Mouse (Mus musculus) spleen, postnatal 36 days (tissue): ENCODE measurements around the gene Foxn1.

Source experiments
- DNase-seq, 2 experiments: peaks; one replicate each; pipeline ENCODE4 v3.0.0; 2022; ENCODE audit warnings: low spot score in 2 of 2, mixed read lengths in 1 of 2

The Foxn1 gene

DNA sequence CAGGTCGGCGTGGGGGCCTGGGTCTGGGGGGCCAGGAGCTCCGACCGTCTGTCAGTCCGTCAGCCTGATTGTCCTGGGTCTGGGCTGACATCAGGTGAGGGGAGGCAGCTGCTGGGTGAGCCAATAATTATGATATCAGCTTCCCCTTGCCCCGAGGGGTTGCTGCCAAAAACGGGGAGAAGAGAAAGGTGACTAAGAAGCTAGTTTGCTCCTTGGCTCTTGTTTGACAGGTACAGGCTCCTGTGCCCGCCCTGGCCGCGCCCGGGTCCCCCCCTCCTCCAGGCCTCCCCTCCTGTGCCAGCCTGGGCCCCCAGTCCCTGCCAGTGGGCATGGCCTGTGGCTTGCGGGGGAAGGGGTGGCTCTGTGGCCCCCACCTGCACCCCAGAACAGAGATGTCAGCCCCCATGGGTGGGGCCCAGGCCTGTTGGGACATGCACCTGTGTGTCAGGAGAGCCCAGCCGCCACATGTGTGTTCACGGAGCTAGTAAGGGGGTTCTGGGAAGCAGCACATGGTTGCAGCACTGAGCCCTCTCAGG is at the start of gene Foxn1:
Gene Foxn1, minus strand, starts transcription at position 51 of the 536 bp plus-strand sequence.
- DNase-seq = no peak

DNA sequence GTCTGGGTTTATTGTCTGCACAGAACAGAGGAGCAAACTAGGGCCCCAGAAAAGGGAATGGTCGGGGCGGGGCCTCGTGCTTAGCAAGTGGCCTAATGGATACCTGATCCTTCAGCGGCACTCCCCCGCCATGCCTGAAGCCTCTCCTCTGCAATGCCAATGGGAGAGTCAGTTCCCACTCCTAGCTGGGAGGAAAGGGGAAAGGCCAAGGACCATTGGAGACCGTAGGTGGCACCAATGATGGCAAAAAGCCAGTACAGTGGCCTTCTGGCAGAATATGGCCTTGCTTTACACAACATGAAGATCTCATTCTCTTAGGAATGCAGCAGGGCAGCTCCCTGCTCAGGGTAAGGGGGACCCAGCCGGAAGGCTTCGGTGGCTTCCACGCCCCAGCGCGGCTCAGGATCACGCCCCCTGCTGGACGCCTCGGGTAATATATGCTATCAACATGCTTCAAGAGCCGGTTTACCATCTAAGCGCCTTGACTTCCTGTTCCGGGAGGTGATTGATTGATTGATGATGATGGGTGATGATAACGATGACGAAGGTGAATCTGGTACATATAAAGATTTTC is 49.5 kb upstream of the Foxn1 start:
- DNase-seq = no peak

DNA sequence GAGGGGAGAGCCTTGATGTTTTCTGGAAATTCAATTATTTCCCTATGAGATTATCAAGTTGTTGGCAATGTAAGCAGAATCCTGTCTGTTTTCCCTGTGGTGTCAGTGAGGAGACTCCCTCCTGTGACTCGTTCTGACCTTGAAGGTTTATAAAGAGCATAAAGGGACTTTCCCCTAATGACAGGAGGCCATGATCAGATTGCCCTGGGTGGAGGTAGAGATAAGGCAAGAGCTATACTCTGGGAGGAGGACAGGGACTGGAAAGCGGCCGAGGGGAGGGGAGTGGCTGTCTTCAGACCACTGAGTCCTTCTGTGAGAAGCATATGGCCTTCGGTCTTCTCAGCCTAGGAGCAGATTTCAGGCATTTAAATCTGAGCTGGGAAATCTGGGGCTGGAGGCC is 47.7 kb upstream of the Foxn1 start:
- DNase-seq = no peak

DNA sequence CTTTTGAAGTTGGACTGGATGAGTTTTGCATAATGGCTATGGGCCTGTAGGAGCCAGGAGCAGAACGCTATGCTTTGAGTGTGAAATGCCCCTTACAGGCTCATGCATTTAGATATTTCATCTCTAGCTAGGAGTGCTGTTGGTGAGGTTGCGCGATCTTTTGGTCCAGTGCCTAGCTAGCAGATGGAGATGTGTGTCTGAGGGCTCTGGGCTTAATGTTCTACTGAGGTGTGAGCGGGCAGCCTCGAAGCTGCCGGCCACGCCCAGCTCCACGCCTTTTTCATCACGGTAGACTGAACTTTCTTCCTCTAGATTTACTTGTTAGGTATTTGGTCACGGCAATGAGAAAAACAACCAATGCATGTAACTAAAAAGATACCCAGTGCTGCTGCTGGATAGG is 44.8 kb upstream of the Foxn1 start:
- no peak for DNase-seq

DNA sequence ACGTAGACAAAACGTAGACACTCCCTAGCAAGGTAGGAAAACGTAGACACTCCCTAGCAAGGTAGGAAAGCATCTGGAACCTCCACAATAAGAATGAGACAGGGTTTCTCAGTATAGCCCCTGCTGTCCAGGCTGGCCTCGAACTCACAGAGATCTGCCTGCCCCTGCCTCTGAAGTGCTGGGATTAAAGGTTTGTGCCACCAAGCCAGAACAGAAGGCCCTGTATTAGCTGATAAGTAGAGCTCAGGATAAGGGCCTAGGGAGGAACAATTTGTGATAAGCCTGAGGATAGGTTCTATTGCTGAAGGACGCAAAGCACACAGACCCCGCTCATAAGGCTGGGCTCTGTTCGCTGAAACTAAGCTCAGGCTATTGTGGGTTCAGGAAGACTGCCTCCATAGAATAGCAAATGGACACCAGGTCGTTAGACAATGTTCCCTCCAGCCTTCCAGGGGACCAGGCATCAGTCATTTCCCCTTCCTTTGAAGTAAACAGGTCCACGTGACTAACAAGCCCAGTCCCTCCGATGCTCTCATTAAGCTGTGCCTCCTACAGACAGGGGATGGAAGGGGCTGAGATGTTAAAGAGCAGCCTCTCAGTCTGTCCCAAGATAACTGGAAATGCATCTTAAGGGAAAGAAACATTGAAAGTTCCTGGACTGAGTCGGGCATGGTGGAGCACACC is 44.0 kb upstream of the Foxn1 start:
- no peak for DNase-seq

DNA sequence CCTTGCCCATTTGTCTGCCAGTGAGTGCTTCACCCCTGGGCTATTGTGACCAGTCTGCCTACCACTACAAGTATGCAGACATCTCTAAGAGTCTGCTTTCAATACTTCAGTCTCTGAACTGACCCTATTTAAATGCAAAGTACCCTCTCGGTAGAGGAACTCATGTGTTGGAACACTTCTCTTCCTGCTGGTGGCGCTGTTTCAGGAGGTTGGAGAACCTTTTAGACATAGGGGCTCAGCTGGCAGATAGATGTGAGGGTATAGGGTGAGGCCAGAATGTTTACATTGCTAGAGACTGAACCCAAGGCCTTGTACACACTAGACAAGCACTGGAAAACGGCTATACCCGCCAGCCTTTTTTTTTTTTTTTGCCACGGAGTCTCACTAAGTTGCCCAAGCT is 42.0 kb upstream of the Foxn1 start:
- DNase-seq = no peak

DNA sequence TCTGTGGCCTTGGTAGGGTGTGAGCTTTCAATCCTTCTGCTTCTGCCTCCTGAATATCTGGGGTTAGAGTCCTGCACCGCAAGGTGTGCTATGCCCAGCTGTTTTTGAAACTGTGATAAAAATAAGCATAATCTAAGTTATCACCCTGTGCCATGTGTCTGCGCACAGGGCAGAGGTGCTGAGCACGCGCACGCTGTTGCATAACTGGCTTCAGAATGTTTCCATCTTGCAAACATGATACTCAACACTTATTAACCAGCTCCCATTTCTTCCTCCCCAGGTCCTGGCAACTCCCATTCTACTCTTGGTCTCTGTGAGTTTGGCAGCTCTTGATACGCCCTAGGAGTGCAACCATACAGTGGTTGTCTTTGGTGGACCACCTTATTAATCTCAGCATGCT is 41.3 kb upstream of the Foxn1 start:
- no peak for DNase-seq

DNA sequence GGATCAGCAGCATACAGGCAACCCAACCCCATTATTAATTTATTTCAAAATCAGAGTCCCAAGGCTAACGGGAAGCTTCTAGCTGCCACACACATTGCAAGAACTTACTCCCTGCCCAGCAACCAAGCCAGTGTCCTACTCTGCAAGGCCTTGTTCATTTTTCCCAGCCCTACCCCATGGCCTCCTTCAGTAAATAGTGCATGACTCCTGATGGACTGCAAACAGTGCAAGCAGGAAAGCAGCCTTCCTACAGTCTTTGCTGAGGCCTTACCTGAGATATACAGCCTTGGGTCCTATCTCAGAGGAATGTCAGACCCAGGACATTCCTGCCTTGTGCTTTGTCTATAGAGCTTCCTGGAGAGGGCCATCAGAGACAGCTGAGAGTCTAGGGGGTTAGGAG is 39.2 kb upstream of the Foxn1 start:
- no peak for DNase-seq

DNA sequence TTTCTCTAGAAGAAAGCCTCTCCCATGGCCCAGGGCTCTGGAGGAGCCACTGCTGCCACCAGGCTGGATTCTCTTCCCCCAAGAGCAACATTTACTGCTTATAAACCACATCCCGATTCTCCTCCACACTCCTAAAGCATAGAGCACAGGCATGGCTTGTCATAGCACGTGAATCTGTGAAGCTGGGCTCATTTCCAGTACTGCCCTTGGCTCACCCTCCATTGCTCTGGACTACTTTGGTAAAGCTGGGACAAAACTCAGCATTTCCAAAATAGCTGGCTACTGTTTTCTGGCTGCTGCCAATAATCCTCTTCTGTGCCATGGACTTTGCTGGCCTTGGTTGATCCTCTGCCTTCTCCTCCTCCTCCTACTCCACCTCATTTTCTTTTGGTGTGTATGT is 38.0 kb upstream of the Foxn1 start:
- DNase-seq = no peak

DNA sequence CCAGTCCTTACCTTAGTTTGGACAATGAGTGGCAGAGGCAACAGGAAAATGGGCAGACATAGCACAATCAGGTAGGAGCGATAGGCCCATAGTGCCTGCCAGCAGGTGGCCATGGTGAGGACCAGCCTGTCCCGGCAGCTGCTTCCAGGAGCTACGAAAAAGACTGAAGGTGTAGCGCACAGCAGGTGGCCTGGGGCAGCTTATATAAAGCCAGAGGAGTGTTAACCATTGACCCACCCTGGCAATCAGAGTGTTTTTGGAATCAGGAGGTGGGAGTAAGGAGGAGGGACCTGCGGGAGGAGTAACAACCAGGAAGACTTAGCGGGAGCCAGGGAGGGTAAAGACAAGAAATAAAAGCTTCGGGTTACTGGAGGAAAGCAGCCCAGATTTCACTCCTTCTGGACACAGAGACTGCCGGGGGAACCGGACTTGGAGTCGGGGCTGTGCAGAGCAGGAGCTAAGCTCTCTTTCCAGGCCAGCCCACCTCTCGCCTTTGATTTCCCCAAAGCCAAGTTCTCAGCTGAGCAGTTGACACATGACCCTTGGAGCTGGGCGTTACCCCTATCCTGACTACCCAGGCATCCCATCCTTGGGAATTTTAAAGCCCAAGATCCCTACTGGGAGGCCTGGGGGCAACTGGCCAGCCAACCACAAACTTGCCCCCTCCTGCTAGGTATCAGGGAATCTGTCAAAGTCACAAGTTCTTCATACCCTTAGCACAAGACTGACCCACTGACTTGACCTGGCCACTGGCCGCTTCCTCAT is 35.9 kb upstream of the Foxn1 start, which contains the start of gene Slc13a2:
Gene Slc13a2, minus strand, starts transcription at position 163 of the 765 bp plus-strand sequence.
- no peak for DNase-seq

DNA sequence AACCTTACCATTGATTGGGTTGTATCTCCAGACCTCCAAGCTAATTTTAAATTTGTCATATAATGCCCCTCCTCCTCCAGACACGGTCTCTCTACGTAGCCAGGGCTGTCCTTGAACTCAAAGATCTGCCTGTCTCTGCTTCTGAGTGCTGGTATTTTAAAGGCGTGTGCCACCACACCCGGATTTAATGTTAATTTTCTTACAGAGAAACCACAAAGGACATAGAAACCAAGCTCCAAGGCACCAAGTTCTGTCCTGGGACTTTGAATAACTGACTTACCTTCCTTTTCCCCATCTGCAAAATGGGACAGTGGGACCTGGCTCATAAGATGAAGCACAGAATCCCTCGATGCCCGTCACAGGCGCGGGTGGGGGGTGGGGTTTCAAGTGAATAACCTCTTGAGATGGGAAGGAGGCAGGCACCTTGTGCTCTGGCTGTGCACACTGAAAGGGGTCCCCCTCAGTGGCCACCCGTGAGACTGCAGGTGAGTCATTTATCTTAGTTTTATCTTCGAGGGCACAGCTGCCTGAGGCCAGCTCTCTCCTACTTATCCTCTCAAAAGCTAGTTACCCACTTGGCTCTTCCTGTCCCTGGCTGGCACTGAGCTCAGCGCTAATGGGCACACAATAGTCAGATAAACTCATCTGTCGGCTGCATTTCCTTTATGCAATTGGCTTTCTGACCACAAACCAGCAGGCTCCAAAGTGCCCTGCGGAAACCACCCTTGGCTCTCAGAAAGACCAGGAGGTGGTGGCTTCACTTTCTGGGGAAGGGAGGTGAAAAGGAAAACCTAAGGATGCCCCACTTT is 35.0 kb upstream of the Foxn1 start:
- DNase-seq = no peak

DNA sequence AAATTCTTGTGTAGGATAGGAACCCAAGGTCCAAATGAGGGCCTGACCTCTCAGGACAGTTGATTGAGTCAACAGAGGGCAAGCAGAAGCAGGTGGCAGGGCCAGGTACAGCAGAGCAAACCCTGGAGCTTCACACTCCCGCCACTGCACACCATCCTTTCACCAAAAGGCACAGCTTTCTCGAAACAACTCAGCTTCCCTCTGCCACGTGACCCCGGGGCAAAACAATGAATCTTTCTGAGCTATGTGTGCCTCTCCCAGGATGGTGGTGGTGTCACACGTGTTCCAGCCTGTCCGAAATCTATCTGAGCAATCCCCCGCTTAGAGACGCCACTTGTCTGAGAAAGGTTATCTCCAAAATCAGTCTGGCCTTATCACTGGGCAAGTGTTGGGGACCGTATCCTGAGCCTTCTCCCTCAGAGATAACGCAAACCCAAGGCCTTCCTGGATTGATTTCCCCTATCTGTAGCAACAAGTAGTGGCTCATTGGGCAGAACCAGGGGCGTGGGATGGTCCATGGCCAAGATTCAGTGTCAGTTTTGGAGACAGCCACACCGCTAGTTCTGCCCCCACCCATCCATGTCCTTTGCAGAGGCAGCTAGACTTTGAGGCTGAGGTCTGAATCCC is 34.0 kb upstream of the Foxn1 start:
- DNase-seq = no peak

DNA sequence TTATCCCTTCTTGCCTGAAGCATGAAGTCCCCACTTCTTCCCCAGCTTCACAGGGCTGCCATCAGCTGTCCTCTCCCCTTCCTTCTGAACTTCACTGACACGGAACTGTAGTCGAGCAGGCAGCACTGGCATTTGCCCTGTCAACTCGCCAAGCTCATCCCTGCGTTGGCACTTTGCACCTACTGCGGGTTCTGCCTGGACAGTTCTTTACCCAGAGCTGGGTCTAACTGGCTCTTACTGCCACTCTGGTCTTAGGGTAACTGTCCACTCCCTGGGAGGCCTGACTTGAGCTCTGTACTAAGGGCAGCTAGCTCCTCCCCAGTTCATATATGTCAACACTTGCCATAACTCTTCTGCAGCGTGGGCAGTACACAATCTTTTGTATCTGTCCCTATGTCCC is 30.5 kb upstream of the Foxn1 start:
- no peak for DNase-seq

DNA sequence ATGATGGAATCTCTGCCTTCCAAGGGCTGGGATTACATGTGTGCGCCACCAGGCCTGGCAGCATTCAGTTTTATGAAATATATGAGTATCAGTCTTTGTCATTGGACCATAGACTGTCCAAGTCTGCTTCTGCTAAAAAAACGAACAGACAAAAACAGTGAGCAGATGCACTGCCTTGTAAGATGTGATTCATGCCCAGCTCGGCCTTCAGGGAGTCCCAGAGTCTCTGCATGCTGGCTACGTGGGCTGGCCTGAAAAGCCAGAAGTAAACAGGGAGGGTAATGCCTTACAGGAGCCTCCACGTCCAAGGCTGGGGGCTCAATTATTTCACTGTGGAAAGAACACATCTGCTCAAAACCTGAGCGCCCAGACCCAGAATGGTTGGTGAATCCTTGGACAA is 26.5 kb upstream of the Foxn1 start:
- no peak for DNase-seq

DNA sequence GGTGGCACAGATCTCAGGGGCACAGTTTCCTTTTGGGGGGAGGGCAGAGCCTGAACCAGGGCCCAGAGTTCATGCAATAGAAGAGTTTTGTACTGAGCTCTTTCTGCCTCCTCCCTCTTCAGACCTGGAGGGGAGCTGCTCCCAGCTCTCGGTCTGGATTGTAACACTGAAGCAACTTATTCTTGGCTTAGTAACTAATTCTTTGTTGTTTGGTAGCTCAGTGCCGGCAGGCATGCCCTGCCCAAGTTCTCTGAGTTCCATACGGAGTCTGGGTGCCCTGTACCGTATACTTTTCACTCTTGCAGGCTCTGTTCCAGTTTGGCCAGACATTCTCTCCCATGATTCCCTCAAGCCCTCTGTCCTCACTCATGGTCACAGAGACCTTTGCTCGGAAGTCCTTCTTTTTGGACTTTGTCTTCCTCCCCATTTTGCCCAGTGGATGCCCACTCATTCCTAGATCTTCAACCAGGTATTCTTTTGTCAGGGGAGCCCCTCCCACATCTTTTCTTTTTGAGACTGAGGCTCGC is 26.0 kb upstream of the Foxn1 start:
- no peak for DNase-seq

DNA sequence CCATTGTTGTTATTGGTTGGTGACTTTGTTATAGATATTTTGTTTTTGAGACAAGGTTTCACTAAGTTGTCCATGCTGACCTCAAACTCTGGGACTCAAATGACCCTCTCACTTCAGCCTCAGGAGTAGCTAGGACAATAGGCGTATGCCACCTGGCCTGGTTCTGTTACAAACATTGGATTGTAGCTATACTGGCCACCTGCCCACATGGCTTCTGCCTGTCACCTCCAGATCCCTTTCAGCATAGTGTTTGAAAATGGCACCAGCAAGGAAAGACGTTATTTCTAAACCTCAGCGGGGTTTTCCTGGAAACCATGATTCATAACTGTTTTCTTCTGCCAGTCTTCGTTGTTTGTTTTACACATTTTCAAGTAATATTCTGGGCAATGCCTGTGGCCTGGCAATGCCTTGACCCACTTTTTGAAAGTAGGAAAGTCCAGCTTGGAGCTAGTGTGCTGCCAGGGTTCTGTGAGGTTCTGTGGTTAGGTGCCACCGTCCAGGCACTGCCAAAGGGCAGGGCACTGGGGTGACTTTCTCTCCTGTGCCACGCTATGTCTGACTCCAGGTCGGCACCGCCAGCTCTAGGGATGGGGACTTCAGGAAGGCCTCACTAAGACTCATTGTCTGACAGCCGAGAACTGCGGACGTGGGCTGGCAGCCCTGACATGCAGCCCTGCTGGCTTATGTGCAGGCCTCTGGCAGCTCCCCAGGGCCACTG is 25.4 kb upstream of the Foxn1 start:
- DNase-seq = no peak

DNA sequence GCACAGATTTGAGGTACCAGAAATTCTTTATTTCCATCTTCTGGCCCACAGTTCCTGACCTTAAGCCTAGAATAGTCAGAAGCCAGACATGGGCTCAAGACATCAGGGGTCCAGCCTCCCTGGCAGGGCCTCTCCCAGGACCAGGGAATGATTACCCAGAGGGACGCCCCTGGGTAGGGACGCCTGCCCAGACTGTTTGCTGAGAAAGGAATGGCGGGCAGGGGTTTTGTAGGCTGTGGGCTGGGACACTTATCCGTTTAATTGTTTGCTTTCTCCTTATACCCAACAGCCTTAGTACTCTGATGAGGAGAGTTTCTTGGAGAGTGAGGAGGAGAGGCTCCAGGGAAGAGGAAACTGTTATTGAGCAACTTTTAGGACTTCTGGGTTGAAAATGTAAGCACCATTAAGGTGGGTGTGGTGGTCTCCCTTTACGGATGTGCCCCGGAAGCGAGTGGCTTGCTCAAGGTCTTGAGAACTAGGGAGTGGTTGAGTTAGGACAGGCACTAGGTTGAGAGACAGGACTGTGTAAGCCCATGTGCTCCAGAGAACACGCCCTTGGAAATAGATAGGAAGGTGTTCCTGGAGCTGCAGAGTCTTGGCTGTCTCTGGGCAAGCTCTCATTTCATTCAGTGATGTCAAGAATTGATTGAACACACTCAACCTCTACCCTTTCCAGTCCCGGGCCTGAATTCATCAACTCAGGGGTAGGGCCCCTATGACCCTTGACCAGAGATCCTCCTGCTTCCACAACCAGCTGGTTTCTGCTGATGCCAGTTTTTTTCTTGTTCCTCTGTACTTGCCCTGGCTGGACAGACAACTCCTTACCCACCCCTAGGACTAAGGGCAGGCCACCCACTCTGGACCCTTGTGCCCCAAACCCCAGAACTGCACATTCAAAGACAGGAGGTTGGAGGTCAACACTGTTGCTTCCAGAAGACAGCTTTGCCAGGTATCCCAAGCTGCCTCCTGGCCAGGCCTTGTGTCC is 22.2 kb upstream of the Foxn1 start:
- no peak for DNase-seq

DNA sequence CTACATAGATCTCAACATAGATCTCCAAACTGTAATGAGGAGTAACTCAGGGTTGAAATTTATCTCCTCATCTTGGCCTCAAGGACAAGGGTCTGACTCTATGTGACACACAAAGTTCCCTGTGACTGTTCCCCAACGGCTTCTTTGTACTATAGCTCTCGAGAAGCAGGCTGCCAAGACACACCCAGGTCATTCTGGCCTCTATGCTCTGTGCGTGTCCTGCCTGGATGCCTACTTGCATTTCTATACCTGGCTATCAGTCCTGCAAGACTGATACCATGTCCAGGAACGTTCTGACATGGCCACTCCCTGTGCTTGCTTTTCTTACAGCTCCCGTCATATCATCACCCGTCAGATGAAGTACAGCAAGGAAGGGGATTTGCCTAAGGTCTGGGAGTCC is 15.7 kb upstream of the Foxn1 start:
- DNase-seq = no peak

DNA sequence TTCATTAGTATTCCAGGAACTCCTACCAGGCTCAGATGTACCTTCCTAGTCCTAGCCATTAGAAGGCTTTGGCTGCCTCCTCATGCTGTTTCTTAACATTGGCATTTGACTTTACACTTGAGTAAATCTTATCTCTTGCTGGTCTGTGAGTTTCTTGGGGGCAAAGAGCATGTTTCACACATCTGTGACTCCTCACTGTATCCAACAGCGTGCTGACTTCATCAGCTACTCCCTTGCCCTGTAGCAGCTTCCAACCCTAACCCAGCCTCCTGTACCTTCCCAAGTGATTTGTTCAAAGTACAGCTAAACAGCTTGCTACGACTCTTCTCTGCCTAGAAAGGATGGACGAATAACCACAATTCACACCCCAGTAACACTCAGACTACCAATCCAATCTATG is 15.1 kb upstream of the Foxn1 start:
- no peak for DNase-seq
